23 mouse cellular contexts compared by ENCODE assay signal in genomic region chr10:122613281-122613680, GRCm38 (mm10).
DNase-seq lines count a peak whose midpoint lies in the region; ATAC-seq and TF ChIP-seq lines count a peak whose summit lies in the region.
"Had no signal": no experiment of that assay in that cellular context is flagged by ENCODE, and none has a peak within 500 bp of the region (broad histone marks: within the 10 kb centered on the region; RNA-seq: fewer than 3 reads in every experiment).

No protein-coding gene starts in this region.

- no peak overlapping the region for H3K4me3 ChIP-seq in intestine, embryonic 16.5 days (ENCODE audit: low read length)
- no peak overlapping the region for H3K4me3 ChIP-seq in intestine, embryonic 15.5 days (replicated peaks)
- H3K4me3 ChIP-seq in CH12.LX (replicated peaks in 1 of 3; ENCODE audit: low read depth in 2 of 3, low read length in 2 of 3, poor library complexity in 1 of 3), result no peak overlapping the region
- no peak overlapping the region for H3K4me3 ChIP-seq in kidney, embryonic 14.5 days (ENCODE audit: low read length)
- H3K4me3 ChIP-seq: embryonic facial prominence, embryonic 15.5 days; erythroblast, embryonic 14.5 days; forebrain, embryonic 10.5 days; gastrocnemius, adult 2 months; heart, embryonic 12.5 days; hindbrain, embryonic 12.5 days had no signal

- peak; percentile 44; the same call in 1 of the 2 replicates for ATAC-seq in intestine, embryonic 16.5 days
- ATAC-seq in intestine, embryonic 15.5 days, result no peak
- no peak; the same call in 1 of the 2 replicates for ATAC-seq in kidney, embryonic 14.5 days (ENCODE audit: low FRiP score, low TSS enrichment)
- ATAC-seq: activated CD4-positive, CD25-positive, alpha-beta regulatory T cell, adult 4 months; forebrain, embryonic 14.5 days had no signal

- no peaks in the 10 kb centered on the region for H3K27me3 ChIP-seq in intestine, embryonic 16.5 days (replicated peaks; ENCODE audit: control insufficient read depth, insufficient read depth, low read length)
- H3K27me3 ChIP-seq in intestine, embryonic 15.5 days (replicated peaks), result no peaks in the 10 kb centered on the region
- H3K27me3 ChIP-seq in CH12.LX (replicated peaks), result no peaks in the 10 kb centered on the region
- no peaks in the 10 kb centered on the region for H3K27me3 ChIP-seq in kidney, embryonic 14.5 days (ENCODE audit: control insufficient read depth, insufficient read depth, low read length)
- H3K27me3 ChIP-seq: embryonic facial prominence, embryonic 15.5 days; heart, embryonic 12.5 days; hindbrain, embryonic 12.5 days; Patski had no signal

- no peak for TF ChIP-seq CTCF in CH12.LX (conservative IDR thresholded peaks at IDR 0.05 in 1 of 2, IDR thresholded peaks at IDR 0.05 in 1 of 2; ENCODE audit: low read depth in 2 of 2, low read length in 2 of 2)

- no peaks in the 10 kb centered on the region for H3K9me3 ChIP-seq in intestine, embryonic 16.5 days (ENCODE audit: control insufficient read depth, low read length)
- H3K9me3 ChIP-seq in intestine, embryonic 15.5 days, result no peaks in the 10 kb centered on the region
- H3K9me3 ChIP-seq in CH12.LX (replicated peaks; ENCODE audit: low read length), result no peaks in the 10 kb centered on the region
- no peaks in the 10 kb centered on the region for H3K9me3 ChIP-seq in kidney, embryonic 14.5 days (ENCODE audit: control insufficient read depth, low read length)
- H3K9me3 ChIP-seq: embryonic facial prominence, embryonic 15.5 days; forebrain, embryonic 10.5 days; heart, embryonic 12.5 days; hindbrain, embryonic 12.5 days had no signal

- TF ChIP-seq POLR2A in CH12.LX (IDR thresholded peaks at IDR 0.05; ENCODE audit: low read depth, low read length), result no peak

- dilution Hi-C loops in CH12.LX (cut with MboI; ENCODE audit: extremely low pct_ligation_motif_present, extremely low pct_unique_long_range_greater_than_20kb, low sequenced_read_pairs), result no loop called here

- 0 out of 2 replicates have a peak, but pooled peaks have one; percentile 4 for TF ChIP-seq EP300 in CH12.LX (IDR thresholded peaks at IDR 0.05; ENCODE audit: low read length)

- H3K36me3 ChIP-seq in intestine, embryonic 16.5 days (ENCODE audit: control insufficient read depth, insufficient read depth, low read length), result no peaks in the 10 kb centered on the region
- H3K36me3 ChIP-seq in intestine, embryonic 15.5 days, result no peaks in the 10 kb centered on the region
- H3K36me3 ChIP-seq in CH12.LX (replicated peaks in 1 of 2; ENCODE audit: control insufficient read depth in 1 of 2, insufficient read depth in 1 of 2, low read length in 1 of 2), result no peaks in the 10 kb centered on the region
- no peaks in the 10 kb centered on the region for H3K36me3 ChIP-seq in kidney, embryonic 14.5 days (ENCODE audit: control insufficient read depth, insufficient read depth, low read length)
- H3K36me3 ChIP-seq: embryonic facial prominence, embryonic 15.5 days; forebrain, embryonic 10.5 days; heart, embryonic 12.5 days; hindbrain, embryonic 12.5 days had no signal

- no peak for TF ChIP-seq RAD21 in CH12.LX (IDR thresholded peaks at IDR 0.05; ENCODE audit: low read depth, low read length)

- H3K9ac ChIP-seq in intestine, embryonic 16.5 days (ENCODE audit: low read depth, low read length), result no peak overlapping the region
- no peak overlapping the region for H3K9ac ChIP-seq in intestine, embryonic 15.5 days
- no peak overlapping the region for H3K9ac ChIP-seq in CH12.LX (ENCODE audit: insufficient read depth, low read depth)
- no peak overlapping the region for H3K9ac ChIP-seq in kidney, embryonic 14.5 days (ENCODE audit: low read depth, low read length)
- H3K9ac ChIP-seq: embryonic facial prominence, embryonic 15.5 days; heart, embryonic 12.5 days; hindbrain, embryonic 12.5 days had no signal

- no peaks in the 10 kb centered on the region for H3K4me1 ChIP-seq in intestine, embryonic 16.5 days (ENCODE audit: control insufficient read depth, insufficient read depth, low read length)
- H3K4me1 ChIP-seq in intestine, embryonic 15.5 days (replicated peaks), result no peaks in the 10 kb centered on the region
- H3K4me1 ChIP-seq in CH12.LX (ENCODE audit: control insufficient read depth in 1 of 2, insufficient read depth in 2 of 2), result no peaks in the 10 kb centered on the region
- peaks cover 12% of the 10 kb centered on the region; the same call in 1 of the 2 replicates for H3K4me1 ChIP-seq in kidney, embryonic 14.5 days (ENCODE audit: control insufficient read depth, insufficient read depth, low read length)
- H3K4me1 ChIP-seq: embryonic facial prominence, embryonic 15.5 days; hindbrain, embryonic 12.5 days had no signal

- 84% methylated on average over 2 of the region's 2 CpGs for WGBS in intestine, embryonic 16.5 days
- 80% methylated on average over 2 of the region's 2 CpGs for WGBS in intestine, embryonic 15.5 days
- WGBS in kidney, embryonic 14.5 days, result 72% methylated on average over 2 of the region's 2 CpGs

- H3K4me2 ChIP-seq in intestine, embryonic 16.5 days (ENCODE audit: low read depth, low read length), result no peak overlapping the region
- H3K4me2 ChIP-seq in intestine, embryonic 15.5 days (replicated peaks), result no peak overlapping the region
- no peak overlapping the region for H3K4me2 ChIP-seq in CH12.LX (ENCODE audit: insufficient read depth, low read depth, poor library complexity, severe bottlenecking)
- H3K4me2 ChIP-seq in kidney, embryonic 14.5 days (replicated peaks; ENCODE audit: low read depth, low read length), result no peak overlapping the region
- H3K4me2 ChIP-seq: embryonic facial prominence, embryonic 15.5 days; heart, embryonic 12.5 days; hindbrain, embryonic 12.5 days had no signal

- in situ Hi-C loops in CH12.LX (cut with MboI; ENCODE audit: low pct_ligation_motif_present, low pct_unique_long_range_greater_than_20kb, low sequenced_read_pairs), result no loop called here

- H3K27ac ChIP-seq in intestine, embryonic 16.5 days (ENCODE audit: low read length), result no peak overlapping the region
- no peak overlapping the region for H3K27ac ChIP-seq in intestine, embryonic 15.5 days
- no peak overlapping the region for H3K27ac ChIP-seq in CH12.LX (ENCODE audit: insufficient read depth, low read depth)
- H3K27ac ChIP-seq in kidney, embryonic 14.5 days (ENCODE audit: low read depth, low read length), result peak overlapping the region; percentile 62; the same call in 1 of the 2 replicates
- H3K27ac ChIP-seq: embryonic facial prominence, embryonic 15.5 days; forebrain, embryonic 10.5 days; gastrocnemius, adult 2 months; hindbrain, embryonic 12.5 days had no signal

- no peaks in the 10 kb centered on the region for H3K79me2 ChIP-seq in CH12.LX (replicated peaks; ENCODE audit: control insufficient read depth, extremely low read depth, insufficient read depth, poor library complexity, severe bottlenecking)

- DNase-seq in CH12.LX (ENCODE audit: extremely low read depth), result no peak
- DNase-seq in kidney, postnatal 10 days, result peak; percentile 8
- DNase-seq in urinary bladder, postnatal 4 days (ENCODE audit: low spot score in 2 of 2), result no peak
- no peak for DNase-seq in urinary bladder, postnatal 25 days (ENCODE audit: low spot score)
- no peak for DNase-seq in cerebellum, postnatal 36 days
- DNase-seq: adrenal gland, postnatal 14 days; cerebellum, adult 11-12 months; cerebellum, adult 9-10 months; cerebellum, postnatal 25 days; gastrocnemius, adult 2 months; gastrocnemius, postnatal 25 days; heart, postnatal 36 days had no signal

TF ChIP-seq in CH12.LX, 34 proteins besides CTCF, POLR2A, EP300 and RAD21:
- no peak for TF ChIP-seq NRF1 (IDR thresholded peaks at IDR 0.05; ENCODE audit: low read depth, low read length)
- TF ChIP-seq ZC3H11A (IDR thresholded peaks at IDR 0.05; ENCODE audit: low read depth, low read length), result no peak
- TF ChIP-seq ZMIZ1 (IDR thresholded peaks at IDR 0.05; ENCODE audit: low read depth, low read length), result no peak
- TF ChIP-seq MAFK (IDR thresholded peaks at IDR 0.05; ENCODE audit: insufficient replicate concordance, low read length), result no peak
- no peak for TF ChIP-seq ZNF384 (IDR thresholded peaks at IDR 0.05; ENCODE audit: low read depth, low read length)
- TF ChIP-seq JUND (conservative IDR thresholded peaks at IDR 0.05; ENCODE audit: low read depth, low read length), result no peak
- no peak for TF ChIP-seq MAX (IDR thresholded peaks at IDR 0.05; ENCODE audit: low read length)
